Mouse (Mus musculus): ENCODE results near the gene Gipc3.

GRCm38 (mm10) chr10:81365672-81366476, 22.8 kb upstream of the Gipc3 start, which contains the start of gene 4930404N11Rik:
- TF ChIP-seq CTCF (IDR thresholded peaks at IDR 0.05; ENCODE audit: borderline replicate concordance, control insufficient read depth, extremely low read depth, insufficient read depth, low read length, poor library complexity) (no peak), POLR2A (IDR thresholded peaks at IDR 0.05; ENCODE audit: control insufficient read depth, extremely low read depth, insufficient read depth, low read length, poor library complexity) (no peak)

Data from thymus, adult 2 months (tissue).